Mouse (Mus musculus) hindbrain, postnatal 0 days (tissue): ENCODE data around the gene Olfr553. TPM values are rescaled to one million over a fixed set of nuclear protein-coding genes. Genes with fewer than 3 reads are reported as not detected.
"Not testable (repeated sequence)": the region's sequence is repeated elsewhere in the genome, so short reads cannot be mapped to it uniquely, and the experiment has no call there.

Experiments used
- ATAC-seq: fragments of 200-750 bp; cut with Nextera tagmentation; 2 replicates; pipeline ENCODE4 v1.8.0; 2017; ENCODE audit warnings: mild to moderate bottlenecking, moderate TSS enrichment, moderate library complexity
- DNase-seq: peaks from one replicate; pipeline ENCODE4 v3.0.0-alpha.2; 2015; ENCODE audit warnings: low spot score
- H3K27ac ChIP-seq: fragments of 300-500 bp; sonication (generic); 2 replicates; pipeline ENCODE4 v1.5.1; 2014; ENCODE audit warnings: mild to moderate bottlenecking
- H3K27me3 ChIP-seq: fragments of 300-500 bp; sonication (generic); 2 replicates; pipeline ENCODE4 v1.6.1; 2014; ENCODE audit warnings: low read length, mixed read lengths; ENCODE audit not compliant: insufficient read depth
- H3K36me3 ChIP-seq: fragments of 300-500 bp; sonication (generic); 2 replicates; pipeline ENCODE4 v1.6.1; 2014; ENCODE audit warnings: low read length, mixed read lengths; ENCODE audit not compliant: insufficient read depth
- H3K4me1 ChIP-seq: fragments of 300-500 bp; sonication (generic); 2 replicates; pipeline ENCODE4 v1.6.1; 2014; ENCODE audit warnings: antibody characterized with exemption, low read length, mixed read lengths; ENCODE audit not compliant: insufficient read depth
- H3K4me2 ChIP-seq: fragments of 300-500 bp; sonication (generic); 2 replicates; pipeline ENCODE4 v1.6.1; 2014; ENCODE audit warnings: low read depth, mild to moderate bottlenecking, low read length, moderate library complexity, mixed read lengths
- H3K4me3 ChIP-seq: fragments of 300-500 bp; sonication (generic); 2 replicates; pipeline ENCODE4 v1.5.1; 2014; ENCODE audit warnings: low read length
- H3K9ac ChIP-seq: fragments of 300-500 bp; sonication (generic); replicated peaks from 2 replicates; pipeline ENCODE4 v1.6.1; 2014; ENCODE audit warnings: mild to moderate bottlenecking, low read length, moderate library complexity, mixed read lengths
- H3K9me3 ChIP-seq: fragments of 300-500 bp; sonication (generic); 2 replicates; pipeline ENCODE4 v1.6.1; 2016; ENCODE audit warnings: low read length, mixed read lengths
- CTCF ChIP-seq: IDR thresholded peaks from 2 replicates; pipeline ENCODE4 v1.5.1; 2016; ENCODE audit warnings: antibody characterized with exemption, control low read depth, low read depth
- WGBS: fragments of 180-500 bp; shearing (Covaris S2); extraction: QIAGEN DNeasy Blood & Tissue Kit; methylation state at CpG from one replicate; pipeline ENCODE4 v1.1.7; 2014; 5-methylcytosine and 5-hydroxymethylcytosine counted together
- polyA plus RNA-seq: library from polyadenylated mRNA; unstranded; fragments of >200 nt; fragmentation: Nextera tagmentation; extraction: Ambion mirVana; gene quantifications from 2 replicates; pipeline ENCODE4 v1.2.1, GENCODE M21; 2015
- total RNA-seq: library from RNA; depleted of rRNA; stranded (reverse); fragments of >200 nt; gene quantifications from 2 replicates; pipeline ENCODE4 v1.2.3, GENCODE M21; 2014; rRNA removed

Gene Olfr553
- not detected in 2 replicates for total RNA-seq
- not detected in 2 replicates for polyA plus RNA-seq

DNA sequence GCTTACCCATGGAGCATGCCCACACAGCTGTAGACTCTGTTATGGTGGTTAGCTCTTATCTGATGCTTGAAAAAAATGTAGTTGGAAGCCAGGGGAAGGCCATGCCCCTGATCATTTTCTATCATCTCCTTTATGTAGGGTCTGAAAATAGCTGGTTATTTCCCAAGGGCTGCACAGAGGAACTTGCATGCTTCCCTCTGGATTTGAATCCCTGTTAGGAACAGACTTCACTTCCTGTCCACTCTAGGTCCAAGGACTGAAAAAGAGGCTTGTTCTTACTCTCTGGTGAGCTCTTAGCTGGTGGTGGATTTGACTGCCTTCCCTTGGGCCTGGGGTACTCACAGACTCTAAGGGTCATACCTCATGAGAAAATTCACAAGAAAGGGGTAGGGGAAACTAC, at the start of gene Olfr553:
Gene Olfr553, minus strand, starts transcription at position 101 of the 400 bp plus-strand sequence.
- no peak for TF ChIP-seq CTCF
- H3K27ac ChIP-seq: no peak within 1 kb of the TSS
- H3K27me3 ChIP-seq: no peaks in the 10 kb centered on the region
- H3K9ac ChIP-seq: no peak within 1 kb of the TSS
- no peak within 1 kb of the TSS for H3K4me2 ChIP-seq
- no peaks in the 10 kb centered on the region for H3K4me1 ChIP-seq
- no peaks in the 10 kb centered on the region for H3K9me3 ChIP-seq
- ATAC-seq (no peak), DNase-seq (no peak)
- no peaks in the 10 kb centered on the region for H3K36me3 ChIP-seq
- H3K4me3 ChIP-seq: no peak within 1 kb of the TSS

DNA sequence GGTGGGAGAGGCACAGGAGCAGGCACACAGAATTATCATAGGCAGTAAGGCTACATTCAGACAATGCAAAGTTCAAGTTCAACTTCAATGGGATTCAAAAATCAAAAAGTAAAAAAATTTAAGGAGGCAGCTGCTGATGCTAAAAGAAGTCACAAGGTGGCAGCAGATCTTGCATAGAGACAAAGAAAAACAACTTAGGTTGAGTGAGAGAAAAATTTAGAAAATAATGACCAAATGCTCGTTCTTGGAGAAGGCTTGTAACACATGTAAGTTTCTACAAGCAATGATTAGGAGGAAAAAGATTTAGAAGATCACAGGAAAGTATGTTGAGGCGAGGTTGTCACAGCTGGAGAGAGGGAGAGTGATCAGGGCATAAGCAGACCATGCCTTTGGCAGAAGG, 47.4 kb upstream of the Olfr553 start:
- no peaks in the 10 kb centered on the region for H3K9me3 ChIP-seq
- no peak overlapping the region for H3K4me3 ChIP-seq
- TF ChIP-seq CTCF: peak; percentile 72
- no peak overlapping the region for H3K4me2 ChIP-seq
- H3K9ac ChIP-seq: no peak overlapping the region
- no peaks in the 10 kb centered on the region for H3K36me3 ChIP-seq
- H3K27ac ChIP-seq: no peak overlapping the region
- peak; percentile 64 for DNase-seq
- no peaks in the 10 kb centered on the region for H3K4me1 ChIP-seq
- no peaks in the 10 kb centered on the region for H3K27me3 ChIP-seq
- no peak for ATAC-seq
- 32% methylated on average over 2 of the region's 2 CpGs for WGBS

DNA sequence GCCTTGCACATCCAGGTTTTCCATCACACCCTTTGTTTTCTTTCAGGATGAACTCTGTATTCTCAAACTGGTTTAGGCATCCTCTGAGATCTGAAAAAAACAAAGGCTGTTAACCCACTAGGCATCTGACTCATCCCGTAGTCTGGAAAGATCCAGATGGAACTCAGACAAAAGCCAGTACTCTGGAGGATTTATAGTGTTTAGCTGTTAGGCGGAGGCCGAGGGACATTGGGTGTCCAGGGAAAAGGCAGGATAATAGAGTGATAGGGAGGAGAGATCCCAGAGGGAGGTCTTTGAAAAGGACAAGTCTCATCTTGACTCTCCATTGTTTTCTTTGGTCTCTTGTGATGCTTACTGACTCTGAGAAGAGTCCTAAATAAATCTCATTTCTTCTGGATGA, 46.6 kb upstream of the Olfr553 start, which contains the start of gene Olfr556:
Gene Olfr556, plus strand, starts transcription at position 301 of the 400 bp plus-strand sequence.
- H3K27ac ChIP-seq: no peak within 1 kb of the TSS
- no peak within 1 kb of the TSS for H3K4me3 ChIP-seq
- ATAC-seq (no peak), DNase-seq (no peak)
- WGBS: 42% methylated on average over 3 of the region's 3 CpGs
- TF ChIP-seq CTCF: no peak
- no peaks in the 10 kb centered on the region for H3K9me3 ChIP-seq
- H3K4me2 ChIP-seq: no peak within 1 kb of the TSS
- no peak within 1 kb of the TSS for H3K9ac ChIP-seq
- H3K36me3 ChIP-seq: no peaks in the 10 kb centered on the region
- H3K4me1 ChIP-seq: no peaks in the 10 kb centered on the region
- H3K27me3 ChIP-seq: no peaks in the 10 kb centered on the region

- Histone ChIP-seq H3K9me3 (no peaks in the 10 kb centered on the region), H3K36me3 (no peaks in the 10 kb centered on the region), H3K4me2 (no peak within 1 kb of the TSS), H3K27me3 (no peaks in the 10 kb centered on the region), H3K9ac (no peak within 1 kb of the TSS), H3K4me1 (no peaks in the 10 kb centered on the region), H3K27ac (no peak within 1 kb of the TSS), H3K4me3 (no peak within 1 kb of the TSS)
- no peak for TF ChIP-seq CTCF
- ATAC-seq (no peak), DNase-seq (no peak)
- 64% methylated on average over 1 of the region's 1 CpGs for WGBS
Measured at GRCm38 (mm10) chr7:102658523-102658922, 40.5 kb upstream of the Olfr553 start, which contains the start of gene Olfr555. Olfr555 (plus strand) TSS chr7:102658823.

- not testable (repeated sequence) for H3K36me3 ChIP-seq, H3K27ac ChIP-seq, ATAC-seq, H3K27me3 ChIP-seq, DNase-seq, H3K4me2 ChIP-seq, H3K9ac ChIP-seq, H3K4me1 ChIP-seq, H3K9me3 ChIP-seq, H3K4me3 ChIP-seq
- 91% methylated on average over 4 of the region's 4 CpGs for WGBS
Measured at GRCm38 (mm10) chr7:102644945-102645344, 26.9 kb upstream of the Olfr553 start.

DNA sequence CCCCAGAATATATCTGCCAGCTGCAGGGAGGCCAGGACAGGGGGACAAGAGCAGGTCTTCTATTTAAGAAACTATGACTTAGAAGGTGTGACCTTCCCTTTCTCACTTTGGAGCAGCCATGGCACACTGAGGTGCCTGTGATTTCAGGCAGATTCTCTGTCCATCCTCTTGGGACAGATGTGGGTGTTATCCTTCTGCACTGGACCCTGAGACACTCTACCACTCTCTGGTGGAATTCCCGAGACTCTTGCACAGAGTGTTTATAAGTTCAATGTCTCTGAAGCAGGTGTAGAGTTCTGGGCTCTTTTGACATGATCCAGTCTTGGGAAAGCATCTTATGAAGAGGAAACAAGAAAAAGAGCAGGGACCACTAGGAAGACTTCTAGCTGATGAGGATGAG, 20.1 kb upstream of the Olfr553 start, which contains the start of gene Olfr554:
Gene Olfr554, plus strand, starts transcription at position 301 of the 400 bp plus-strand sequence.
- H3K27me3 ChIP-seq: no peaks in the 10 kb centered on the region
- no peak within 1 kb of the TSS for H3K4me2 ChIP-seq
- no peak for TF ChIP-seq CTCF
- no peak for DNase-seq
- H3K27ac ChIP-seq: no peak within 1 kb of the TSS
- ATAC-seq: no peak
- H3K9me3 ChIP-seq: no peaks in the 10 kb centered on the region
- no peaks in the 10 kb centered on the region for H3K36me3 ChIP-seq
- no peaks in the 10 kb centered on the region for H3K4me1 ChIP-seq
- H3K9ac ChIP-seq: no peak within 1 kb of the TSS
- WGBS: 85% methylated on average over 1 of the region's 1 CpGs
- H3K4me3 ChIP-seq: no peak within 1 kb of the TSS

DNA sequence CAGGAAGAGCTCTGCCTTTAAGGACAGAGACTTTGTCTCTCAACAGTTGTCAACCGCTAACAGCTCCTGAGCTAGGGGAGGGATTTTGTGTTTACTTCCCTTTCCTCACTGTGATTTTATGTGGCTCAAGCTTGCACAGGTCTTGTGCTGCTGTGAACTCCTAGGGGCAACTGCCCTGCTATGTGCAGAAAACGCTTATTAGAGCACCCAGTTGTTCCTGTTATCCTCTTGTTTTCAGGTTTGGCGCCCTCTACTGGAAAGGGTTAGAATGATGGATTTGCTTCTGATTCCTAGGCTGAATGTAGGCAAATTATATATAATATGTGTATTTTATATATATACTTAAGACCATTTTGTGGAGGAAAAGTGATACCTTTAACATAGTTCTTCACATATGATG, 18.6 kb upstream of the Olfr553 start:
- Histone ChIP-seq H3K4me2 (no peak overlapping the region), H3K27me3 (no peaks in the 10 kb centered on the region), H3K9me3 (no peaks in the 10 kb centered on the region), H3K4me1 (no peaks in the 10 kb centered on the region), H3K27ac (no peak overlapping the region), H3K9ac (no peak overlapping the region), H3K4me3 (no peak overlapping the region), H3K36me3 (no peaks in the 10 kb centered on the region)
- TF ChIP-seq CTCF: peak; percentile 64
- ATAC-seq: no peak
- peak; percentile 40 for DNase-seq
- 32% methylated on average over 3 of the region's 3 CpGs for WGBS

- not testable (repeated sequence) for H3K36me3 ChIP-seq, ATAC-seq, H3K27me3 ChIP-seq, H3K27ac ChIP-seq, H3K4me3 ChIP-seq, H3K9me3 ChIP-seq, H3K4me2 ChIP-seq, H3K9ac ChIP-seq, DNase-seq, H3K4me1 ChIP-seq
- WGBS: 87% methylated on average over 15 of the region's 19 CpGs
Measured at GRCm38 (mm10) chr7:102620368-102620767, 2.4 kb upstream of the Olfr553 start.
